Mouse (Mus musculus): Measurements from ENCODE around the gene Hist1h4a.
A peak's percentile ranks its signal among the peaks of the same experiment; 100 is the strongest.
"Not testable (repeated sequence)": the region's sequence is repeated elsewhere in the genome, so short reads cannot be mapped to it uniquely, and the experiment has no call there.

Gene Hist1h4a

DNA sequence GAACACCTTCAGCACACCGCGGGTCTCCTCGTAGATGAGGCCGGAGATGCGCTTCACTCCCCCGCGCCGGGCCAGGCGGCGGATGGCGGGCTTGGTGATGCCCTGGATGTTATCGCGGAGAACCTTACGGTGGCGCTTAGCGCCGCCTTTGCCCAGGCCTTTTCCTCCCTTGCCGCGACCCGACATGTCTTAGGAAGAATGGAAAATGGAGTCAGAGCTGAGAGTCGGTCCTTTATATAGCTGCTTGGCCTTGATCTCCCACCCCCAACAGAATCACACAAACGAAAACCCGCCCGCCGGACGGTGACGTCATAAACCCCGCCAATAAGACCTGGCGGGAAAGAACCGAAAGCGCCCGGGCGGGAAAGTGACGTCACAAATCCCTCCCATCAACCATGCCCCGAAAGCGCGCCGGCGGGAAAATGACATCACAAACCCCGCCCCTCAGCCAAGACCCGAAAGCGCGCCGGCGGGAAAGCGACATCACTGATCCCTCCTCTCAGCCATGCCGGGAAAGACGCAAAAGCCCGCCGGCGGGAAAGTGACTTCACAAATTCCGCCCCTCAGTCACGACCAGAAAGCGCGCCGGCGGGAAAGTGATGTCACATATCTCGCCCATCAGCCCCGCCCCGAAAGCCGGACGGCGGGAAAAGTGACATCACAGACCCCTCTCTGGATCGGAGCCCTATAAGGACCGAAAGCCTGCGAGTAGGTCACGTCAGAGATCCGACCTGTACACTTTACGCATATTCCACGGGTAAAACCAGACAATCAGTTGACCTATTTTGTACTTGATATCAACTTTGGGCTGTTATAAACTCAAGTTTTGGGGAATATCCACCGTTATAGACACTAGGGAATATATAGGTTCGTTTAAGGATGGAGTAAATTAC lies at the start of gene Hist1h4a:
Gene Hist1h4a, minus strand, starts transcription at position 259 of the 893 bp plus-strand sequence.
- peak; percentile 99 for DNase-seq

DNA sequence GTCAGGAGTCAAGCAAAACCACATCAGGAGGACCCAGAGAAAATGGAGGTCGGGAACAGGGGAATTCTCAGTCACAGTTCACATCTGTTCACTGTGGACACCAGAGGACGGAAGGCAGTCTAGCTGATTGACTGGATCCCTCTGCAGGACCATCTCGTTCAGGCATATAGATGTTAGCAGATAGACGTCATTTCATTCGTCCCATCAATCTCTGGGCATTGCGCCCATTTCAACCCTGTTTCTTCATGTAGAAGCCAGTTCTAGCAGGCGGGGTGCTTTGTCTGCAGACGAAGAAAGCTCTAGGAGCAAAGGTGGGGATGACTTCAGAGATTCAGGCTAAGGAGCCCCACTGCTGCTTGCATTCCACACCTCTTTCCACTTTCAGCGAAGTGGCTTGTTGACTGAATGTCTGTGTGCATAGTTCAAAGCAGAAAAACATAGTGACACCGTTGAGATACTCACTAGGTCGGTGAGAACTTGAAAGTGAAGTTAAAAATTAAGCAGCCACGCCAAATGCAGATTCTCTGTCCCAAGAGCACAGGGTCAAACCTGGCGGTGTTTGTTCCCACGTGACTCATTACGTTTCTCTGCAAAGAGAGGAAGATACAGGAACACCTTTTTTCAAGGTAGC lies 45.5 kb upstream of the Hist1h4a start, which contains the start of gene Slc17a2:
Gene Slc17a2, plus strand, starts transcription at position 572 of the 631 bp plus-strand sequence.
- peak; percentile 12 for DNase-seq

DNA sequence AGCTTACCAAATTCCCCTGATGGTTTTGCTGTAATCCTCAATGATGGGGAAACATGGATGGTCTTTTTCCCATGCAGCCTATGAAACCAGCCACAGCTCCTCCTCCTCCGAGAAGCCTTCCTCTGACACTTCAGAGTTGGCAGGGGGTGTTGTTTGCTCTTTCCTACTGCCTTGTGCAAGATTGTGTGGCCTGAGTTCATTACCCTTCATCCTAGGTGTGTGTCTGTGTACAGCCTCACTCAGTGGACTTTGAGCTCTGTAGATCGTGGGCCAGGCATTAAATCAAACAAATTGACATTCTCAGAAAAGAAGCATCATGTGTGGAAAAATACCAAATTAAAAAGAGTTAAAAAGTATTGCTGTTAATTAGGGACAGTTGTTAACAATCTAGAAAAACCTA lies 43.5 kb upstream of the Hist1h4a start:
- DNase-seq, result peak; percentile 6

DNA sequence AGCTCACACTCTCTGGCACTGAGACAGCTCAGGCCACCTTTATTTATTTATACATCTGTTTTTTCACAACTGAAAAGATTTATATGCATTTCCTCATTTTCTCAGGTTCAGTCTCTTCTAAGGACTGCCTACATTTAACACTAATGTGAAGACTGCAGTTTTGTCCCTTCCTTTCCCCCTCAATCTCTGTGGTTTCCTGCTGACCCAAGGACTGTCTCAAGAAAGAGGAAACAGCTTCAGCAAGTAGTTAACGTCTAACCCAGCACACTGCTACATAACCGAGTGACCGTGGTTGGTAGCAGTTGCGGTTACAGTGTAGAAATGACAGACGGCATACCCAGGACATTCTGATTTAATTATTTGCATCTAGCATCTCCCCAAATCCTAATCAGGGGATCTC lies 38.4 kb upstream of the Hist1h4a start:
- peak; percentile 21 for DNase-seq

DNA sequence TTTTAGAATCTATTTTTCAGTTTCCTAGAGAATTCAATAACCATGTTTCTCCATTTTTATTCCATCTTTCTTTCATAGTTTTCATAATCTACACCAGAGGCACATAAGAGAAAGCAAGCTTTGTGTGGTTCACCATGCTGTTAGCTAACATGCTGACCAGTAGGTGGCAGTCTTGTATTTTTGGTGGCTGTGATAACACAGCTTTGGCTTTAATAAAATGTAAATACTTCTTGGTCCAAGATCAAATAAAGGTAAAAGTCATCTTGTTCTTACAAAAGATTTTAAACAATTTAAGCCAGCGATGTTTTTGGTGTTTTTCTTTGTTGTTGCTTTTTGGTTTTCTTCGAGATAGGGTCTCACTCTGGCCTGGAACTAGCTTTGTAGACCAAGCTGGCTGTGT lies 31.5 kb upstream of the Hist1h4a start:
- DNase-seq, result peak; percentile 79

DNA sequence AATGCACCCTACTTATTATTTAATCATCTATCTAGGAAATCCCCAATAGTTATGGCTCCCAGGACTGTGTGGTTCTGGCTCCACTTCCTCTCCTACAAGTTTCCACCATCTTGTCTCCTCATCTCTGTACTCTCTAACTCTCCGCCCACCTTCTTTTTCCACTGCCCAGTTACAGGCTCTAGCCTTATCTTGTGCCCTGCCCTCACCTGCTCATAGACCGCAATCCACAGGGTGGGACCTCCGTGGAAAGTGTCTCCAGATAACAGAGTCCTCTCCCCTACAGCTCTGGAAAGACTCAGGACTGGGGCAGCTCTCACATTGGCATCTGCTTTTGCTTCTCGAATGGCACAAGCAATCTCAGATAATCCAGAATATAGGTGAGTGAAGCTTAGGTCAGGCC lies 18.0 kb upstream of the Hist1h4a start:
- no peak for DNase-seq

DNA sequence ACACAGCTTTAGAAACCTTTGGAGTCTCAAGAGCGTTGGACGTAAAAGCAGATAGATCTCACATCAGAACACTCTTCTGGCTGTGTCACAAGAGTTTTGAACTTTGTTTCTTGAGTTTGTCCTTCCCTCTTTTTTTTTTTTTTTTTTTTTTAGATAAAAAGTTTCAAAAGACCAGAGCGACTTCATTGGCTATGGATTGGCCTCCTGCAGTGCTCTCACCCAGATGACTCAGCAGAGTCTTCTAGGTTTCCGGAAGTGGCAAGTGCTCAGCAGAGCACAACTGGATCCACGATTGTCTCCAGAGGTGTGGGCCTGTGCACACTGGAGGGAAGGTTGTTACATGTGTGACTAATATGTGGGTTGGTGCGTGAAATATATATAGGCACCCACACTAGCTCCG lies 17.3 kb upstream of the Hist1h4a start:
- DNase-seq, result no peak

DNA sequence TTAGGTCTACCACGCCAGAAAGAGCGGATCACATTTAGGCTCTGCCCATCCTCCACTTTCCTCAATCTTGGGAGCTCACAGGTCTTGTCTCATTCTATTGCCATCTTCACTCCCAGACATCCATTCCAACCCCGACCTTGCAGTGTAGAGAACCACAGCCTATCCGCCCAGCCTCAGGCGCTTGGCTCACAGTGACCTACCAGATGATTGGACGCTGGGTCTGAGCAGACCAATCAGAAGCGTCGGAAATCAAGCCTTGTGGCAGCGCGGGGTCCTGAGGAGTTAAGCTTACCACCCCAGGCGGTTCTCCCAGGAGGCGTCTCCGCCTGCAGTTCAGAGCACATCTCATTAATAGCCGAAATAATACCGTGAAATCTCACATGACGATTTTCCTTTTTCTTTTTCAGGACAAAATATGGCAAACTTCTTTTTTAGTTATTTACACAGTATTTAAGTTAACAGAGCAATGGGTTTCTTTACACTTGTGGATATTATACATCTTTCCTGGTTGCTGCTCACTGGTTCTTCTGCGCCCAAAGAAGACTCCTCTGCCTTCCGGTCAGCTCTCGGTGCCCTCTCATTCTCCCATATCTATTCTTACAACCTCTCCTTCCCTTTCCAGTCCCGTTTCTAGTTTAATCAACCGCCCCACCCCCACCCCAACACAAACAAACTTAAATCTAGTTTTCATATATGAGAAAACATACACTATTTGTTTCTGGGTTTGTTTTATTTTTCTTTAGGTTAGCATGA lies 11.7 kb upstream of the Hist1h4a start:
- peak; percentile 35 for DNase-seq

DNA sequence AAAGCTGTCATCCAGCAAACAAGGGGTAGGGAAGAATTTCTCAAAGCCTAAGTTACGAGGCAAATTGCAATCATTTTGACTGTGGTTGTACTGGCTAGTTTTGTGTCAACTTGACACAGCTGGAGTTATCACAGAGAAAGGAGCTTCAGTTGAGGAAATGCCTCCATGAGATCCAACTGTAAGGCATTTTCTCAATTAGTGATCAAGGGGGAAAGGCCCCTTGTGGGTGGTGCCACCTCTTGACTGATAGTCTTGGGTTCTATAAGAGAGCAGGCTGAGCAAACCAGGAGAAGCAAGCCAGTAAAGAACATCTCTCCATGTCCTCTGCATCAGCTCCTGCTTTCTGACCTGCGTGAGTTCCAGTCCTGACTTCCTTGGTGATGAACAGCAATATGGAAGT lies 8.6 kb upstream of the Hist1h4a start, which contains the start of gene Trim38:
Gene Trim38, plus strand, starts transcription at position 301 of the 400 bp plus-strand sequence.
- DNase-seq, result not testable (repeated sequence)

DNA sequence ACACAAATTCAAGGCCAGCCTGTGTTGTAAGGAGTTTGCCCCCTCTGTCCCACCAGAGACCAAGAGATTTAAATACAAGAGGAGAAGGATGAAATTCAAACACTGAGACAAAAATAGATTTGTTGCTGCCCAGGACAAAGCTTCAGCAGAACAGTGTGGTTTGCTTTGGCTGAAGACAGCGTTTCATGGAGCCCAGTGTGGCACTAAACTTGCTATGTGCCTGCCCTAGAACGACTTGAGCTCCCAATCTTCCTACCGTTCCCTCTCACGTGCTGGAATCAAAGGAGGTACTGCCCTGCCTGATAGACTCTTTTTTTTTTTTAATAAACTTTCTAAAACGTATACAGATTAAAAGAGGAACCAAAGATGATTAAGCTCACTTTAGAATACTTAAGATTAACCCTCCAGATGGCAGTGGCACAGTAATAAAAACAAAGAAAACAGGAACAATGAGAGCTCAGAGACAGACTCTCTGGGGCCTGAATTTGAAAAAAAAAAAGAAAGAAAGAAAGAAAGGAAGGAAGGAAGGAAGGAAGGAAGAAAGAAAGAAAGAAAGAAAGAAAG lies 7.9 kb upstream of the Hist1h4a start:
- no peak for DNase-seq

DNA sequence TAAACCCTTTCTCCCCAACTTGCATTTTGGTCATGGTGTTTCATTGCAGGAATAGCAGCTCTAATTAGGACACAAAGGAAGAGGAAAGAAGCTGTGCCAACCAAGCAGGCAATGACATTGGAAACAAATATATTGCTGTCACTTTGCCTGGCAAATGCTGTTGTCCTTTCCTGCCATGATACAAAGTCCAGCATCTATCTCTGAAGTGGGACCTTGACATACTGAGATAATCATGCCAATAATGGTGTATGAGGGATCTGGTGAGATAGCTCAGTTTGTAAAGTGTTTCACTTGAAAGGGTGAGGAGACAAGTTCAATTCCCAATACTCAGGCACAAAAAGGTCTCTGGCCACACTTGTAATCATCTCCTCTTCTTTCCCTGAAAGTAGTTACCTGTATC lies 5.7 kb upstream of the Hist1h4a start:
- DNase-seq, result no peak

DNA sequence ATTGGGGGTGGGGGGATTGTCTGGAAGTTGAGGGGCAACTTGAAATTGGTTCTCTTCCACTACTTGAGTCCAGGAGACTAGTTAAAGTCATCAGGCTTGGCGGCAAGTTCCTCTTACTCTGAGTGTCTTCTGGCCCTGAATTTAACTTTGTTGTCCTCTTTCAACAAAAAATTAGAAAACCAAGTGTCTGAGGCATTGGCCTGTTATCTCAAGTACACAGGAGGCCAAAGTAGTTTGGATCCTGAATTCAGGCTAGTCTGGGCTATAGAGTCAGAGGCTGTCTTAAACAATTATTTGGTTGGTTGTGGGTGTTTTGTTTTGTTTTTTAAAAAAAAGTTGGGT lies 4.1 kb upstream of the Hist1h4a start:
- no peak for DNase-seq

DNA sequence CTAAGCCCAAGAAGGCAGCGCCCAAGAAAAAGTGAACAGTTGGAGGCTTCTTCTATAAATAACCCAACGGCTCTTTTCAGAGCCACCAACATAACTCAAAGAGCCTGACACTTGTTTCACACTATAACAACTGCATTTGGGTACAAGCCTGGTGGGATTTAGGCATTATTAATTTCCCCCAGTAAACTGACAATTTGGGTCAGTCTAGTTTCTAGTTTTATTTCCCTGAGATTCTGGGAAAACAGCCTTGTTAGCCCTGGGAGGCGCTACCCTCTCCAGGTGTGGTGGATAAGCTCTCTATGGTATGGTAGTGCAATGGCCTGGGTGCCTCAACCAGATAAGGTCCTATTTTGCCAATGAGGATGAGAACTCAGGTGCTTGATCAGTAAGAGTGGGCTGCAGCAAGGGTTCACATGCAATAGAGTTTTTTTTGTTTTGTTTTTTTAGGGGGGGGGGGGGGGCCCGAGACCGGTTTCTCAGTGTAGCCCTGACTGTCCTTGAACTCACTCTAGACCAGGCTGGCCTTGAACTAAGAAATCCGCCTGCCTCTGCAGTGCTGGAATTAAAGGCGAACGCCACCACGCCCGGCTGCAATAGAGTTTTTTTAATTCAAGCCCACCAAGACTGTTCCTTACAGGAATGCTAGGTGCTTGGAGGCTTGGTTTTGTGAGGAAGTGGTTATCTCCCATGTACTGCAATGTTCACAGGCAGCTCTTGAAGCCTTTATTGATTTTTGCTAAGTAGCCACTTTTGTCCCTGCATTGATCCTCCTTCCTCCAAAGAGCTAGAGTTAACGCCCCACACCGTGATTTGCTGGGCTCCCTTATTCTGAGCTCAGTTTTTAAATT lies 3.5 kb upstream of the Hist1h4a start:
- DNase-seq, result no peak

DNA sequence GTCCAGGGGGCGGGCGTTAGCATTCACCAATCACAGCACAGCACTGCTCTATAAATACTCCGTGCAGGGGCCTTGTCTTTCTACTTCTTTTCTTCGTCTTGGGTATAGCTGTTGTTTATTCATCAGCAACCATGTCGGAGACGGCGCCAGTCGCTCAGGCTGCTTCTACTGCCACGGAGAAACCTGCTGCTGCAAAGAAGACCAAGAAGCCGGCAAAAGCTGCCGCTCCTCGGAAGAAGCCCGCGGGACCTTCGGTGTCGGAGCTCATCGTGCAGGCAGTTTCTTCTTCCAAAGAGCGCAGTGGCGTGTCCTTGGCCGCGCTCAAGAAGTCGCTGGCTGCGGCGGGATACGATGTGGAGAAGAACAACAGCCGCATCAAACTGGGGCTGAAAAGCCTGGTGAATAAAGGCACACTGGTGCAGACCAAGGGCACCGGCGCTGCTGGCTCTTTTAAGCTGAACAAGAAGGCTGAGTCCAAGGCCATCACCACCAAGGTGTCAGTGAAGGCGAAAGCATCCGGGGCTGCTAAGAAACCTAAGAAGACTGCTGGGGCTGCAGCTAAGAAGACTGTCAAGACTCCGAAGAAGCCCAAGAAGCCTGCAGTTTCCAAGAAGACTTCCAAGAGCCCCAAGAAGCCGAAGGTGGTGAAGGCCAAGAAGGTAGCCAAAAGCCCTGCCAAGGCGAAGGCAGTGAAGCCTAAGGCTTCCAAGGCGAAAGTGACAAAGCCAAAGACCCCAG lies 2.7 kb upstream of the Hist1h4a start, which contains the start of gene Hist1h1a:
Gene Hist1h1a, plus strand, starts transcription at position 81 of the 738 bp plus-strand sequence.
- peak; percentile 92 for DNase-seq

DNA sequence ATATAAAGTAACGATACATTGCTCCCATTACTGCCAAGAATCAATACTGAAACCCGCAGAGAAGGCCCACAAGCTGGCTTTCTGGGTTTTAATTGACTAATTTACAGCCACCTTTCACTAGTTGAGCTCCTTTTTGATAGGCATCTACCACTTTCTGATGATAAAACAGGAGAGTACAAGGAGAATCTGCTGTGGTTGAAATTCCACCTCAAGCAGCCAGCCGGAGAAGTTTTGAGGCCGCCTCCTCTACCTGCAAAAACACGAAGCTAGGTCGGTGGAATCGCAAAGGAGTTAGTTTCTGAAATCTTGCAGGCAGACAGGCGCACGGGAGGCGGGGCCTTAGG lies 2.2 kb upstream of the Hist1h4a start:
- no peak for DNase-seq

DNA sequence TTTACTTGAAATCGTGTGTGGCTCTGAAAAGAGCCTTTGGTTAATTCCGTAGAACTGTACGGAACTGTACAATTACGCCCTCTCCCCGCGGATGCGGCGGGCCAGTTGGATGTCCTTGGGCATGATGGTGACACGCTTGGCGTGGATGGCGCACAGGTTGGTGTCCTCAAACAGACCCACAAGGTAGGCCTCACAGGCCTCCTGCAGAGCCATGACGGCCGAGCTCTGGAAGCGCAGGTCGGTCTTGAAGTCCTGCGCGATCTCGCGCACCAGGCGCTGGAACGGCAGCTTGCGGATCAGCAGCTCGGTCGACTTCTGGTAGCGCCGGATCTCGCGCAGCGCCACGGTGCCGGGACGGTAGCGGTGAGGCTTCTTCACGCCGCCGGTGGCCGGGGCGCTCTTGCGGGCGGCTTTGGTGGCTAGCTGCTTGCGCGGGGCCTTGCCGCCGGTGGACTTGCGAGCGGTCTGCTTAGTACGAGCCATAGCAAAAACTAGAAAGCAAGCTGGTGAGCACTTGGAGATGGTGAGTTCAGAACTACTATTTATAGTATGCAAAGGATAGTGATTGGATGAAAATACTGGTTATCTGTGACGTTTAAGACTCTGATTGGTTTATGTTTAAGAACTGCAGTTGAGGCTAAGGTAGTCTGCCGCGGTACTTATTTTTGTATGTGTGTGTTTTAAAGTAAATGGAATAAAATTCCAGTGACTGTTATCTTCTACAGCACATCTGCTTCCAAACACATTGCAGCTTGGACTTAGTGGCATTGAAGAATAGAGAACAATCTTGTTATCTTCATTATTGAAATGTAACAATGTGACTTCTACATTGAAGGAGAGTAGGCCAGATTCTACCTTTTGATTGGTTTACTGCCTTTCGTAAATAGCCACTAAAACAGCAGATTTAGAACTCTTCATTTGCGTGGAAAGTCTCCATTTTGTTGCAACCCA lies 1.1 kb upstream of the Hist1h4a start, which contains the start of gene Hist1h3a:
Gene Hist1h3a, minus strand, starts transcription at position 516 of the 951 bp plus-strand sequence.
- DNase-seq, result peak; percentile 71

DNA sequence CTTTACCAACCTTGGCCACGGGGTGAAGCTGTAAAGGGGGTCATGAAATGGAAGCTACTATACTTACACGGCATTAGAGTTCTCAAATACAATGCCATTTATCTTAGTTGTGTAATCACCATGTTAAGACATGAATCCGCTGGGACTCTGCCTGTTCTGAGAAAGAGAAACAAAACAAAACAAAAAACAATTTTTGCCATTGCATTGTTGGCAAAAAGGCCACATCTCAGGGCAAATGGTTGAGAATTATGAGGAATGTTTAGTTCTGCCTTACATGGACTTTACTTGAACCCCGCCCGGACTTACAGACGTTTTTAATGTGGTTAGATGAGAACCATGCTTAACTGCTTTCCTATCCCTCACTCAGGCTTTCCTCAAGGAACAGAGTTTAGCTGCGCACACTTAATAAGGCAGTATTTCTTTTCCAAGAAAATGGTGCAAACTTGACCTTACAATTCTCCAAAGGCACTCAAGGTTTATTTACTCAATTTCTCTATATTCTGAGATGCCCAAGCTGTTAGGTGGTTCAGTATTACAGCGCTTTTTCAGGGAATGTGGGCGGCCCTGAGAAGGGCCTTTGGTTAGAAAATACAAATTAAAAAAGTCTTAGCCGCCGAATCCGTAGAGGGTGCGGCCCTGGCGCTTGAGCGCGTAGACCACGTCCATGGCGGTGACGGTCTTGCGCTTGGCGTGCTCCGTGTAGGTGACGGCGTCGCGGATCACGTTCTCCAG lies 624 bp downstream of the Hist1h4a start:
- DNase-seq, result no peak

DNA sequence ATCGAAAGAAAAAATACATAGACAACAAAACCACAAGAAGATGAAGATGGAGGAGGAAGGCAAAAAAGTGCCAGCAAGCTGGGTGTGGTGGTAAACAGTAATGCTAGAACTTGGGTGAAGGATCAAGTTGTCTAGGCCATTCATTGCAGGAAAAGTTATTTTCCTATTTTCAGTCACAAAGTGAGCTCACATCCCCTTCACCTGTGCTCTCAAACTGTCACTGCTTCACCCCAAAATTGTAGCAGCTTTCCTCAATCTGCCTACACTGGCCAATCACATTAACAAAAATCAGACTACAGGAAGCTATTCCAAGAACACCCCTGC lies 1.2 kb downstream of the Hist1h4a start:
- no peak for DNase-seq

DNA sequence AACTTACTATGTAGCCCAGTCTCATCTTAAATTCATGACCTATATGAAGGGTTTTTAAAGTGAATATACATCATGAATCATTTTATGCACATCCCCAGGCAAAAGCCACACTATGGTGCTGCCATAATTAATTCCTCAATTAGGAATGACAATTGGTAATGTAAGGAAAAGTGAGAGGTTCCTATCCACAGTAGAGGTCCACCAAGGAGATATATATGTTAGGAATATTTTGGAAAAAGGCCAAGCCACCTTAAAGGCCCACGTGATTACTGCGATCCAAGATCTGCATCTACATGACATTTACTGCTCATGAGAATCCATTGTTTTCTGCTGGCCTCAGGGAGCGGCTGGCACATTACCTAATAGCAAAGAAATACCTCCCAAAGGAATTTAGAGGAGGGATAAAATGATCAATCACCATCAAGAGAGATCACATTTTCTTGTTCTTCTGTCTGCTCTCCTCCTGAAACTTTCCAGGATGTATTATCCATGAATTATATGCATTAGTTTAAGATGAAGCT lies 1.7 kb downstream of the Hist1h4a start:
- DNase-seq, result no peak
